ENCODE assay signal across 12 mouse cellular contexts in genomic region chr2:71751863-71752262, GRCm38 (mm10). TPM values are rescaled to one million over a fixed set of nuclear protein-coding genes. Genes with fewer than 3 reads are reported as not detected.
DNase-seq lines count a peak whose midpoint lies in the region; ATAC-seq and TF ChIP-seq lines count a peak whose summit lies in the region.
"Had no signal": no experiment of that assay in that cellular context is flagged by ENCODE, and none has a peak within 500 bp of the region (broad histone marks: within the 10 kb centered on the region; RNA-seq: fewer than 3 reads in every experiment).

No protein-coding gene starts in this region.

- no peak overlapping the region for H3K9ac ChIP-seq in kidney, embryonic 15.5 days
- H3K9ac ChIP-seq in heart, embryonic 16.5 days (ENCODE audit: low read length) = no peak overlapping the region
- H3K9ac ChIP-seq: liver, embryonic 14.5 days; neural tube, embryonic 13.5 days had no signal

- no peaks in the 10 kb centered on the region for H3K27me3 ChIP-seq in kidney, embryonic 15.5 days
- H3K27me3 ChIP-seq in E14TG2a.4 (ENCODE audit: insufficient read depth, low read length) = no peaks in the 10 kb centered on the region
- H3K27me3 ChIP-seq in heart, embryonic 16.5 days (ENCODE audit: control insufficient read depth, insufficient read depth, low read length) = no peaks in the 10 kb centered on the region
- H3K27me3 ChIP-seq: neural tube, embryonic 13.5 days had no signal

- H3K9me3 ChIP-seq in kidney, embryonic 15.5 days (replicated peaks) = no peaks in the 10 kb centered on the region
- H3K9me3 ChIP-seq in E14TG2a.4 (ENCODE audit: low read length) = no peaks in the 10 kb centered on the region
- no peaks in the 10 kb centered on the region for H3K9me3 ChIP-seq in heart, embryonic 16.5 days (replicated peaks; ENCODE audit: control insufficient read depth, low read length)
- H3K9me3 ChIP-seq: neural tube, embryonic 13.5 days had no signal

- 58% methylated on average over 2 of the region's 2 CpGs for WGBS in kidney, embryonic 15.5 days
- 65% methylated on average over 2 of the region's 2 CpGs for WGBS in heart, embryonic 16.5 days

- no peaks in the 10 kb centered on the region for H3K36me3 ChIP-seq in kidney, embryonic 15.5 days
- peaks cover 15% of the 10 kb centered on the region for H3K36me3 ChIP-seq in E14TG2a.4 (ENCODE audit: insufficient read depth, low read length)
- no peaks in the 10 kb centered on the region for H3K36me3 ChIP-seq in heart, embryonic 16.5 days (ENCODE audit: control insufficient read depth, insufficient read depth)
- H3K36me3 ChIP-seq: neural tube, embryonic 13.5 days had no signal

- no peak overlapping the region for H3K4me2 ChIP-seq in kidney, embryonic 15.5 days
- no peak overlapping the region for H3K4me2 ChIP-seq in heart, embryonic 16.5 days (ENCODE audit: low read depth, low read length)
- H3K4me2 ChIP-seq: neural tube, embryonic 13.5 days had no signal

- peaks cover 12% of the 10 kb centered on the region for H3K4me1 ChIP-seq in kidney, embryonic 15.5 days
- peaks cover 59% of the 10 kb centered on the region for H3K4me1 ChIP-seq in E14TG2a.4 (replicated peaks; ENCODE audit: low read depth, low read length)
- peaks cover 8% of the 10 kb centered on the region; the same call in 1 of the 2 replicates for H3K4me1 ChIP-seq in heart, embryonic 16.5 days (ENCODE audit: control insufficient read depth, insufficient read depth, low read length)

- no peak overlapping the region for H3K4me3 ChIP-seq in gastrocnemius, adult 2 months
- no peak overlapping the region for H3K4me3 ChIP-seq in kidney, embryonic 15.5 days (replicated peaks)
- peak overlapping the region; percentile 75 for H3K4me3 ChIP-seq in E14TG2a.4 (replicated peaks; ENCODE audit: low read length)
- no peak overlapping the region for H3K4me3 ChIP-seq in heart, embryonic 16.5 days (ENCODE audit: low read length)
- H3K4me3 ChIP-seq: neural tube, embryonic 13.5 days had no signal

- TF ChIP-seq CTCF in gastrocnemius, adult 2 months (IDR thresholded peaks at IDR 0.05) = no peak
- TF ChIP-seq CTCF in E14TG2a.4 (conservative IDR thresholded peaks at IDR 0.05; ENCODE audit: low read length) = no peak

- H3K27ac ChIP-seq in gastrocnemius, adult 2 months = peak overlapping the region; percentile 46
- H3K27ac ChIP-seq in kidney, embryonic 15.5 days = peak overlapping the region; percentile 9; the same call in 1 of the 2 replicates
- peak overlapping the region; percentile 30 for H3K27ac ChIP-seq in heart, embryonic 16.5 days (ENCODE audit: low read length)
- H3K27ac ChIP-seq: liver, embryonic 14.5 days; neural tube, embryonic 13.5 days had no signal

- no peak for ATAC-seq in kidney, embryonic 15.5 days (replicated peaks; ENCODE audit: low FRiP score)
- no peak for ATAC-seq in heart, embryonic 16.5 days (replicated peaks; ENCODE audit: extremely low read depth, insufficient read depth, low FRiP score)
- no peak for ATAC-seq in cerebellum, adult (ENCODE audit: insufficient number of reproducible peaks, low FRiP score, low TSS enrichment)

- intact Hi-C loops in gastrocnemius, adult 2 months (cut with DNase I) = no loop called here
- intact Hi-C loops in gastrocnemius, postnatal 14 days (cut with DNase I; ENCODE audit: low total_unique reads) = no loop called here

- DNase-seq in gastrocnemius, adult 2 months = no peak
- no peak for DNase-seq in gastrocnemius, postnatal 14 days
- DNase-seq in kidney, postnatal 25 days = no peak
- no peak for DNase-seq in frontal cortex, adult 2 months (ENCODE audit: extremely low spot score in 1 of 2, low spot score in 1 of 2)
- DNase-seq: cerebellum, adult 8-10 months; kidney, adult 11 months had no signal

RNA-seq across cellular contexts. Expression of gene Itga6, which starts 6.4 kb away (rescaled TPM):
- total RNA-seq in gastrocnemius, adult 2 months (2021) = 10 to 100 TPM; 13.1 to 21.8 TPM
- total RNA-seq in gastrocnemius, postnatal 14 days (2021) = 10 to 100 TPM; 33.2 to 40.0 TPM
- 69.9 and 74.6 TPM in 2 replicates for polyA plus RNA-seq in kidney, embryonic 15.5 days (2015; fragmentation: Nextera tagmentation; extraction: Ambion mirVana)
- polyA plus RNA-seq in heart, embryonic 16.5 days (2015; fragmentation: Nextera tagmentation; extraction: Ambion mirVana) = 46.2 and 49.6 TPM in 2 replicates
- polyA plus RNA-seq in frontal cortex, adult 2 months (2012; rRNA removed) = 28.1 and 32.4 TPM in 2 replicates
